Mouse (Mus musculus) retina, embryonic 14.5 days (tissue): Measurements from ENCODE around the gene Prdm15.
A peak's percentile ranks its signal among the peaks of the same experiment; 100 is the strongest.

ENCODE experiments used
- DNase-seq: peaks from one replicate; pipeline ENCODE4 v3.0.0-alpha.2; 2015; ENCODE audit warnings: low spot score

The Prdm15 gene

GRCm38 (mm10) chr16:97851741-97852319 lies at the start of gene Prdm15:
Gene Prdm15 (minus strand): TSS chr16:97851850.
- DNase-seq = peak; percentile 86

GRCm38 (mm10) chr16:97897346-97898024 lies 45.8 kb upstream of the Prdm15 start:
- no peak for DNase-seq

- DNase-seq = no peak
Observed at GRCm38 (mm10) chr16:97887762-97888161, 36.1 kb upstream of the Prdm15 start.

- DNase-seq = no peak
Observed at GRCm38 (mm10) chr16:97883696-97884095, 32.0 kb upstream of the Prdm15 start.

- no peak for DNase-seq
Observed at GRCm38 (mm10) chr16:97882891-97883290, 31.2 kb upstream of the Prdm15 start.

GRCm38 (mm10) chr16:97879134-97879533 lies 27.5 kb upstream of the Prdm15 start:
- peak; percentile 63 for DNase-seq

- DNase-seq = no peak
Observed at GRCm38 (mm10) chr16:97877502-97877901, 25.9 kb upstream of the Prdm15 start.

- DNase-seq = no peak
Observed at GRCm38 (mm10) chr16:97875101-97875500, 23.5 kb upstream of the Prdm15 start.

GRCm38 (mm10) chr16:97874376-97874775 lies 22.7 kb upstream of the Prdm15 start:
- no peak for DNase-seq

GRCm38 (mm10) chr16:97872657-97873056 lies 21.0 kb upstream of the Prdm15 start:
- peak; percentile 42 for DNase-seq

- DNase-seq = no peak
Observed at GRCm38 (mm10) chr16:97869193-97870102, 17.8 kb upstream of the Prdm15 start.

GRCm38 (mm10) chr16:97863932-97864467 lies 12.3 kb upstream of the Prdm15 start:
- DNase-seq = no peak

GRCm38 (mm10) chr16:97856050-97856449 lies 4.4 kb upstream of the Prdm15 start:
- no peak for DNase-seq

GRCm38 (mm10) chr16:97851061-97851740 lies 449 bp downstream of the Prdm15 start:
- peak; percentile 88 for DNase-seq

- no peak for DNase-seq
Observed at GRCm38 (mm10) chr16:97850667-97851060, 986 bp downstream of the Prdm15 start.

- no peak for DNase-seq
Observed at GRCm38 (mm10) chr16:97848832-97849231, 2.8 kb downstream of the Prdm15 start.

- no peak for DNase-seq
Observed at GRCm38 (mm10) chr16:97844967-97845937, 6.4 kb downstream of the Prdm15 start.

GRCm38 (mm10) chr16:97832154-97832553 lies 19.5 kb downstream of the Prdm15 start:
- DNase-seq = no peak

- no peak for DNase-seq
Observed at GRCm38 (mm10) chr16:97828207-97828606, 23.4 kb downstream of the Prdm15 start.

- DNase-seq = no peak
Observed at GRCm38 (mm10) chr16:97823311-97824007, 28.2 kb downstream of the Prdm15 start.
